Mouse (Mus musculus) liver, embryonic 12.5 days (tissue): ENCODE data around the gene Ctdspl. TPM values are rescaled to one million over a fixed set of nuclear protein-coding genes. Genes with fewer than 3 reads are reported as not detected.

ENCODE experiments used
- ATAC-seq: fragments of 200-750 bp; cut with Nextera tagmentation; 2 replicates; pipeline ENCODE4 v1.8.0; 2017; ENCODE audit warnings: moderate number of reproducible peaks, mild to moderate bottlenecking, moderate library complexity
- H3K27ac ChIP-seq: fragments of 300-500 bp; sonication (generic); 2 replicates; pipeline ENCODE4 v1.5.1; 2016; ENCODE audit warnings: mild to moderate bottlenecking
- H3K27me3 ChIP-seq: fragments of 300-500 bp; sonication (generic); replicated peaks from 2 replicates; pipeline ENCODE4 v1.6.1; 2016; ENCODE audit warnings: mild to moderate bottlenecking, moderate library complexity
- H3K36me3 ChIP-seq: fragments of 300-500 bp; sonication (generic); 2 replicates; pipeline ENCODE4 v1.6.1; 2016; ENCODE audit warnings: mild to moderate bottlenecking, moderate library complexity
- H3K4me1 ChIP-seq: fragments of 300-500 bp; sonication (generic); 2 replicates; pipeline ENCODE4 v1.6.1; 2016
- H3K4me2 ChIP-seq: fragments of 300-500 bp; sonication (generic); 2 replicates; pipeline ENCODE4 v1.6.1; 2016; ENCODE audit warnings: mild to moderate bottlenecking, moderate library complexity
- H3K4me3 ChIP-seq: fragments of 300-500 bp; sonication (generic); 2 replicates; pipeline ENCODE4 v1.5.1; 2016; ENCODE audit warnings: mild to moderate bottlenecking, moderate library complexity
- H3K9ac ChIP-seq: fragments of 300-500 bp; sonication (generic); 2 replicates; pipeline ENCODE4 v1.6.1; 2016; ENCODE audit warnings: mild to moderate bottlenecking, moderate library complexity
- H3K9me3 ChIP-seq: fragments of 300-500 bp; sonication (generic); replicated peaks from 2 replicates; pipeline ENCODE4 v1.6.1; 2016; ENCODE audit warnings: mild to moderate bottlenecking, moderate library complexity
- WGBS: fragments of 180-500 bp; shearing (Covaris S2); methylation state at CpG from one replicate; pipeline ENCODE4 v1.1.7; 2016; ENCODE audit not compliant: insufficient replicate concordance; 5-methylcytosine and 5-hydroxymethylcytosine counted together
- polyA plus RNA-seq: library from polyadenylated mRNA; unstranded; fragments of >200 nt; fragmentation: Nextera tagmentation; extraction: Ambion mirVana; gene quantifications from 2 replicates; pipeline ENCODE4 v1.2.1, GENCODE M21; 2016

The Ctdspl gene
- polyA plus RNA-seq, 1 experiment from 2014 or later: 4.4 TPM

DNA sequence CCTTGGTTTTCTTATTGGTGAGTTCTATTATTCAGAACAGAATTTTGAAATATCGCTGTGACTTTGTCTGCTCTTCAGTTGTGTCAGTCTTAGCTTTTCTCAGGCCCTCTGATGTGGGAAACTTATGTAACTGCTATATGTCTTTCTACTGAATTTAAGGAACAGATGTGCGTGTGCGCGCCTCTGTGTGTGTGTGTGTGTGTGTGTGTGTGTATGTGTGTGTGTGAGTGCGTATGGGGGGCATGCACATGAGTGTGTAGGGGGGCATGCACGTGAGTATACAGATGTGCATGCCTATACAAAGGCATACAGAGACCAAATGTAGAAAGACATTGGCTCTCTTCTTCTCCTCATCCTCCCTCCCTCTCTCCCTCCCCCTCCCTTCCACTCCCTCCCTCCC lies 71.0 kb downstream of the Ctdspl start:
- Histone ChIP-seq H3K36me3 (peaks cover 8% of the 10 kb centered on the region; the same call in 1 of the 2 replicates), H3K27me3 (no peaks in the 10 kb centered on the region), H3K27ac (no peak overlapping the region), H3K4me1 (peaks cover 49% of the 10 kb centered on the region), H3K4me2 (no peak overlapping the region), H3K9me3 (no peaks in the 10 kb centered on the region), H3K9ac (no peak overlapping the region), H3K4me3 (no peak overlapping the region)
- 86% methylated on average over 6 of the region's 6 CpGs for WGBS
- no peak for ATAC-seq

DNA sequence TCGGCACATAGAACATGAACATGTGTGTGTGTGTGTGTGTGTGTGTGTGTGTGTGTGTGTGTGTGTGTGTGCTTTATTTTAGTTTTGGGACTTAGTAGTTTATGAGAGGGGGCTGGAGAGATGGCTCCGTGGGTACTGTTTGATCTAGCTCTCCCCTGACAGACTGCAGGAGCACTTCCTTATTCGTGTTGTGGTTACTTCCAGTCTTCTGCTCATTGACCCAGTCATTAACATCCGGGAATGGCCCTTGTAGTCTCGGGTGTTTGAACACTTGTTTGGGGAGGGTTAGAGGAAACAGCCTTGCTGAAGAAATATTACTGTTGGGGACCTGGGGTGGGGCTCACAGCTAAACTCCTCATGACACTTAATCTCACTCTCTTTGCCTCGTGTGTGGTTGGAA lies 73.9 kb downstream of the Ctdspl start:
- H3K36me3 ChIP-seq: peaks cover 8% of the 10 kb centered on the region; the same call in 1 of the 2 replicates
- H3K27me3 ChIP-seq: no peaks in the 10 kb centered on the region
- 0 out of 2 replicates have a peak overlapping the region, but pooled peaks have one; percentile 17 for H3K27ac ChIP-seq
- no peak overlapping the region for H3K9ac ChIP-seq
- no peak overlapping the region for H3K4me2 ChIP-seq
- no peak overlapping the region for H3K4me3 ChIP-seq
- peaks cover 67% of the 10 kb centered on the region for H3K4me1 ChIP-seq
- H3K9me3 ChIP-seq: no peaks in the 10 kb centered on the region
- ATAC-seq: no peak
- 26% methylated on average over 6 of the region's 6 CpGs for WGBS

DNA sequence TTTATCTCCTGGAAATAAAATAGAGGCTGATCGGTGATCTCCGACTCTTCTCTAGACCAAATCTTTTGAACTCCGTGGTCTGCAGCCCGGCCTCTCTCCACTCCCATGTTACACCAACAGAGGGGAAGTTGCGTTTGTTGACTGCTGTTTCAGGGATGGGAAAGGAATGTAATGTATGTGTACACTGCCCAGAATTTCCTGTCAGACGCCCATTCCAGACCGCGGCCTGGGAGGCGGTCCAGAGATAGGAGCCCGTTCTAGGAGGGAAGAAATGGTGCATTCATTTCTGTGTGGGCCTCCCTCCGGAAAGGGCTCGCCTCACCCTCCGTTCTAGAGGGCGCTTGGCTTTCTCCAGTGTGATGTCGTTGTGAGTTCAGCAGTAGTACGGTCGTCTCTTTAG lies 76.0 kb downstream of the Ctdspl start:
- WGBS: 15% methylated on average over 17 of the region's 17 CpGs
- Histone ChIP-seq H3K9ac (no peak overlapping the region), H3K4me3 (no peak overlapping the region), H3K4me1 (peaks cover 59% of the 10 kb centered on the region), H3K27me3 (no peaks in the 10 kb centered on the region), H3K9me3 (no peaks in the 10 kb centered on the region), H3K36me3 (peaks cover 8% of the 10 kb centered on the region; the same call in 1 of the 2 replicates), H3K27ac (peak overlapping the region; percentile 55), H3K4me2 (peak overlapping the region; percentile 3)
- peak; percentile 39; the same call in 1 of the 2 replicates for ATAC-seq

DNA sequence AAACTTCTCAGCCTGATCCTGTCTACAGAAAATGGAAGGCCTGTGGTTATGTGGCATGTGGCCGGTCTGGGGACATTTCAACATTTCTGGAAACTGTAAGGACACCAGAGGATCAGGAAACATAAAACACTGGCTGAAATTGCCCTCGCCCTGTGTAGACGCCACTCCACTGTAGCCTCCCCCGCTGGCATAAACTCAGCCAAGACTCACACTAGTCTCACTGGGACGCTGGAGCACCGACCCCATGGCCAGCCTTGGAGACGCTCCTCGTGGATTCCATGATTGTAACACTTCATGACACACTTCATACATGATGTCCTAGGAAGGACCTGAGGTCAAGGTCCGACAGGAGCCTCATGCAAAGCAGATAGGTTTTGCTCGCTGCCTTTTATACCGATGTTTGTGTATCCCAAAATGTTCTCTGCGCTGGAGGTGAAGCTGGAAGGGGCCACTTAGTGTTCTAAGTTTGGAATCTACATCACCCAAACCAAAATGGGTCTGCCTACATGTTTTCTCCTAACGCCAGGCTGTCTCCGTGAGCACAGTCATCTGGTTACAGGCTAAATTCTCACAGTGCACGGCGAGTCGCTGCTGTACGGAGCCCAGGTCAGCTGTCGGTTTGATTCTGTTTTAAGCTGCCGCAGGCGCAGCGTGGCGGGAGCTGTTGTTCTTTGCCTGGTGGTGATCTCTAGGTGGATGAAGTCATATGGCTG lies 77.9 kb downstream of the Ctdspl start:
- H3K36me3 ChIP-seq: peaks cover 8% of the 10 kb centered on the region; the same call in 1 of the 2 replicates
- no peak overlapping the region for H3K4me3 ChIP-seq
- peaks cover 59% of the 10 kb centered on the region for H3K4me1 ChIP-seq
- WGBS: 78% methylated on average over 23 of the region's 23 CpGs
- no peak overlapping the region for H3K9ac ChIP-seq
- no peak overlapping the region for H3K27ac ChIP-seq
- H3K9me3 ChIP-seq: no peaks in the 10 kb centered on the region
- no peak for ATAC-seq
- H3K4me2 ChIP-seq: no peak overlapping the region
- no peaks in the 10 kb centered on the region for H3K27me3 ChIP-seq

DNA sequence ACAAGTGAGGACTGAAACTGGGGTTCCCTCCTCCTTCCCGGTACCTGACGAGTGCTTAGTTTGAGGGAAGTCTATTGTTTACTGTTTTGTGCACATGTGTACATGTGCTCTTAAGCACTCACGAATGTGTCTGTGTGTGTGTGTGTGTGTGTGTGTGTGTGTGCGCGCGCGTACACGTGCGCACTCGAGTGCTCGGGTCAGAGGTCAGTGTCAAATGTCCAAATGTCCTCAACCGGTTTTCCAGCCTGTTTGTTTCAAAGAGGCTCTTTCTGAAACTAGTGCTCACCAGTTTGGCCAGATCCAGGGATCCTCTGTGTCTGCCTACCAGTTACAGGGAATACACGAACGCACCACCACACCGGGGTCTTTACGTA lies 78.4 kb downstream of the Ctdspl start:
- H3K4me3 ChIP-seq: no peak overlapping the region
- H3K27ac ChIP-seq: no peak overlapping the region
- peaks cover 56% of the 10 kb centered on the region for H3K4me1 ChIP-seq
- no peak for ATAC-seq
- peaks cover 8% of the 10 kb centered on the region; the same call in 1 of the 2 replicates for H3K36me3 ChIP-seq
- no peaks in the 10 kb centered on the region for H3K27me3 ChIP-seq
- H3K9me3 ChIP-seq: no peaks in the 10 kb centered on the region
- 93% methylated on average over 16 of the region's 16 CpGs for WGBS
- no peak overlapping the region for H3K9ac ChIP-seq
- no peak overlapping the region for H3K4me2 ChIP-seq

DNA sequence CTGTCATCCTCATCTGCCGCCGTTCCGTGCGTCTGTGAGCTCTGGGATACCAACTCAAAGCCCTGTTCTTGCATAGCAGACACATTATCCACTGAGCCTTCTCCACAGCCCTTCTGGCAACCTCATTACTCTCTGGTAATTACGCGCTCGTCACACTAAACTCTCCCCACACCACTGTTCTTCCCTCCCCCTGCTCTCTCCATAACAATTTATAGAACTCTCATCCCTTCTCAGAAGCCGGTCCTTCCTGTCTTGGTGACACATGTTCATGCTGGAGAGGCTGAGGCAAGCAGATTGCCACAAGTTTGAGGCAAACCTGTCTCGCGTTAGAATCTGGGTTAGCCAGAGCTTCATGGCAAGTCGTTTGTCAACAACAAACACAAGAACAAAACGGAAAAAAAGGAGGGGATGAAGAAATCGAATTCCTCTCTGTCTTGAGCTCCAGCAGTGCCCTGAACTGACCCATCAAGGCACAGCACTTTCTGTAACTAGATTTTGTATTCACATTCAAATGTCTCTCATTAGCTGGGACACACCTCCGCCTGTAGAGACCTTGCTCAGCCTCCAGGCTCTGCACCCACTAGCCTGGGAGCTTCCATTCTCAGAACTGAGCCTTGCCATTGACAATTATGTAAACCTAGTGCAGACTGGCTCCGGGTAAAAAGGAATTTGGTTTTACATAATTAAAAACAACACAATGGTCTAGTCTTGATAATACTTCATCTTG lies 79.2 kb downstream of the Ctdspl start:
- 76% methylated on average over 15 of the region's 15 CpGs for WGBS
- no peak overlapping the region for H3K27ac ChIP-seq
- no peaks in the 10 kb centered on the region for H3K27me3 ChIP-seq
- no peak for ATAC-seq
- no peaks in the 10 kb centered on the region for H3K9me3 ChIP-seq
- peaks cover 50% of the 10 kb centered on the region for H3K4me1 ChIP-seq
- peaks cover 8% of the 10 kb centered on the region; the same call in 1 of the 2 replicates for H3K36me3 ChIP-seq
- H3K4me2 ChIP-seq: no peak overlapping the region
- H3K4me3 ChIP-seq: no peak overlapping the region
- H3K9ac ChIP-seq: no peak overlapping the region

DNA sequence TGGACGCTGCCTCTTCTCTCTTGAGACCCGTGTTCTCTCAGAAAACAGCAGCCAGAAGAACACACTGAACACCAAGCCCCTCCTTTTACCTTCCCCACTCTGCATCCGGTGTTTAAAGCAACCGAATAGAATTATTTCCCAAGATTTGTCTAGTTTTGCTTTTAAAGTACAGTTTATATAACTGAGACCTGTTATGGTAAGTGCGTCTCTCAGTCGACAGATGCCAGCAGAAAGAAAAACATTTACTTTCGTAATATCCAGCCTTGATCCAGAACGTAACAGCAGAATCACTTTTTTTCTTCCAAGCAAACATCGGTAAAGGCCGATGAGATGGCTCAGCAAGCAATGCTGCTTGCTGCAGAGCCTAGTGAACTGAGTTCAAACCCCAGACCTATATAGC lies 81.0 kb downstream of the Ctdspl start:
- 83% methylated on average over 10 of the region's 10 CpGs for WGBS
- H3K27ac ChIP-seq: no peak overlapping the region
- H3K4me3 ChIP-seq: no peak overlapping the region

DNA sequence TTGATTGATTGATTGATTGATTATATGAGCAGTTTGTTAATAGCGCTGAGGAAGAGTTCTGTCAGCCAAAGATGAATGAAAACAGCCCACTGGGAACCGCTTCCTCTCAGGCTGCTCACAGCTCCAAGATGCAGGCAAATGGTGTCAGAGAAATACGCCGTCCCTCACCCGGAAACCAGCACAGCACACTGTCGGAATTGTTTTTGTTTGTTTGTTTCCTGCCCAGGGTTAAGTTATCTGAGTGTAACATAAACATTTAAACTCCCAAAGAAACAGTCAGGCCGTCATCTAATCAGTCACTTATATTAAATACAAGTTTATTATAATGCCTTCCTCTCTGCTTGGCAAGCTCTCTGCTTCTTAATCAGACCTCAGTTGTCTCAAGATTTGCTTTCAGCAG lies 82.6 kb downstream of the Ctdspl start:
- no peak overlapping the region for H3K4me2 ChIP-seq
- H3K27me3 ChIP-seq: no peaks in the 10 kb centered on the region
- no peaks in the 10 kb centered on the region for H3K9me3 ChIP-seq
- H3K36me3 ChIP-seq: peaks cover 15% of the 10 kb centered on the region; the same call in 1 of the 2 replicates
- ATAC-seq: no peak
- 56% methylated on average over 7 of the region's 7 CpGs for WGBS
- H3K4me3 ChIP-seq: no peak overlapping the region
- no peak overlapping the region for H3K9ac ChIP-seq
- no peak overlapping the region for H3K27ac ChIP-seq
- H3K4me1 ChIP-seq: peaks cover 16% of the 10 kb centered on the region

More for the DNA sequence above, 81.0 kb downstream of the Ctdspl start:
- H3K36me3 ChIP-seq: peaks cover 4% of the 10 kb centered on the region; the same call in 1 of the 2 replicates
- no peak overlapping the region for H3K4me2 ChIP-seq
- no peaks in the 10 kb centered on the region for H3K9me3 ChIP-seq
- H3K4me1 ChIP-seq: peaks cover 32% of the 10 kb centered on the region
- no peaks in the 10 kb centered on the region for H3K27me3 ChIP-seq
- no peak overlapping the region for H3K9ac ChIP-seq
- no peak for ATAC-seq

DNA sequence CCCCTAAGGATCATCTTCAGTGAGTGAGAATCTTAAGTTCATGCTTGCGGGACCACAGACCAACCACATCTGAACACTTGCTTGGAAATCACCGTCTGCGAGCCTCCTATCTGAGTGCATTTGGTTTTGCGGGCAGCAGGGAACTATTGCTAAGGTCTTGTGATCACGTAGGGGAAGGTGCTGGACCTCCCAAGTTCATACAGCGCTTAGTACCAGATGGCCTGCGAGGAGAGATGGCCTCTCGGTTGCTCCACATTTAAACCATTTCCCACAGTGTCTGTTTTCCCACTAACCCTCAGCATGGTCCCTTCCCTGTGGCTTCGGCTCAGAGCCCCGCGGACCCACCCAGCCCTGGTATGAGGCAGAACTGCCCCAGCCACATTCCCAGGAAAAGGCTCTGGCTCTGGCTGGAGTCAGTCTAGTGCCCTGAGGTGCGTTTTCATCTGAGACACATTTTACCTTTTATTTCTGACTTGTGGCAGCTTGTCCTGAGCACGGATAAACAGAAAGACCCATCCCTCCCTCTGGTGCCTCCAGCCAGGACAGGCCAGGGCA lies 84.0 kb downstream of the Ctdspl start:
- H3K36me3 ChIP-seq: peaks cover 29% of the 10 kb centered on the region
- 82% methylated on average over 13 of the region's 13 CpGs for WGBS
- no peaks in the 10 kb centered on the region for H3K9me3 ChIP-seq
- H3K4me1 ChIP-seq: 0 out of 2 replicates have a peak, but pooled peaks cover 2% of the 10 kb centered on the region
- no peak overlapping the region for H3K27ac ChIP-seq
- H3K9ac ChIP-seq: no peak overlapping the region
- no peak for ATAC-seq
- H3K4me2 ChIP-seq: no peak overlapping the region
- H3K4me3 ChIP-seq: no peak overlapping the region
- H3K27me3 ChIP-seq: no peaks in the 10 kb centered on the region

DNA sequence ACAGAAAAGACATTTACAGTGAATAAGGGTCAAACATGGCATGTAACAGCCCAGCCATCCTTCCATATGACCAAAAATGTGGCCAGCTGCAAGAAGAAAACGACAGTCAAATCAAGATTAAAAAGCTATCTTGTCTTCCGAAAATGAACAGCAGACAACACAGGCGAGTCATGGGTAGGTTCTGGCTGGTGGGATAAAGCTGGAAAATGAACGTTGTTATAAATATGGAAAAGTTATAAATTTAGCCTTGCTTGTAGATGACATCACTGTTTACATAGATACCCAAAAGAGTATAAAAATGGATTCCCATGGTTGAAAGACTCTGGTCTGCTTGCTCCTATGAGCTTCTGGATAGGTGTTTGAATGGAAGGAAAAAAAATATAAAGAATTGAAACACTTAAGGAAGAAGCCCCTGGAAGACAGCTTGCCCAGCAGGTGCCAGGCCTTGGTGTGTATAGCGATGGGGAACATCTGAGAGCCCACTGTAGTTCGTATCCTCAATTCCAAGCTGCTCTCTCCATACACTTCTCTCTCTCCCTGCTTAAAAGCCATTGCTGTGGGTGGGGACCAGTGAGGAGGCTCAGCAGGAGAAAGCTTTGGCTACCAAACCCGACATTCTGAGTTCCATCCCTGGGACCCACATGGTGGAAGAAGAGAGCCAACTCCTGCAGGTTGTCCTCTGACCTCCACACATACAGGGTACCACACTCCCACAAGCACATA lies 90.7 kb downstream of the Ctdspl start:
- ATAC-seq: no peak
- WGBS: 74% methylated on average over 7 of the region's 7 CpGs
- Histone ChIP-seq H3K36me3 (peaks cover 41% of the 10 kb centered on the region), H3K9me3 (no peaks in the 10 kb centered on the region), H3K4me1 (no peaks in the 10 kb centered on the region), H3K4me3 (no peak overlapping the region), H3K9ac (no peak overlapping the region), H3K27ac (no peak overlapping the region), H3K27me3 (no peaks in the 10 kb centered on the region), H3K4me2 (no peak overlapping the region)

DNA sequence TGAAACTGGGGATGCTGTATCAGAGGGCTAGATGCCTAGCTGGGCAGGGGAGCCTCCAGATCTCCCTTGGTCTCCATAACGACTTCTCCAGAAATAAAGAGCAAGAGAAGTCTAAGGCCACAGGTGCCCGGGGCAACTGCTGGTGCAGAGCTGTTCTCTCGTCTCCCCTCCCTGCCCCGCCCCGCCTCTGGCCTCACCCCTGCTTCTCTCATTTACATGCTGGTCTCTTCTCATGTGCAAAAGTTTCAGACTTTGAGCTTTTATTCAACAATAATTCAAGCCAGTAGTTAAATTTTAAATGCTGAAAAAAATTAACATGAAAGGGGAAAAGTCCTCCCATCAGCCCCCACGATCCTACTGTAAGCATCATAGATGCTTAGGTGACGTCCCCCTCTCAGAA lies 95.5 kb downstream of the Ctdspl start:
- no peaks in the 10 kb centered on the region for H3K27me3 ChIP-seq
- no peak for ATAC-seq
- peaks cover 14% of the 10 kb centered on the region; the same call in 1 of the 2 replicates for H3K36me3 ChIP-seq

More for the DNA sequence above, 95.5 kb downstream of the Ctdspl start:
- 66% methylated on average over 7 of the region's 7 CpGs for WGBS
- H3K4me1 ChIP-seq: 0 out of 2 replicates have a peak, but pooled peaks cover 6% of the 10 kb centered on the region
- H3K9me3 ChIP-seq: no peaks in the 10 kb centered on the region
- no peak overlapping the region for H3K9ac ChIP-seq
- H3K4me2 ChIP-seq: no peak overlapping the region
- no peak overlapping the region for H3K4me3 ChIP-seq
- no peak overlapping the region for H3K27ac ChIP-seq
